Mouse (Mus musculus) liver, adult 2 months (tissue): ENCODE results near the gene Zfp423.

Experiments
- CTCF ChIP-seq: fragments of 200-500 bp; IDR thresholded peaks from 2 replicates; pipeline ENCODE4 v1.5.1; 2011; ENCODE audit warnings: low read depth, low read length, control low read depth
- POLR2A ChIP-seq: fragments of 200-500 bp; IDR thresholded peaks from 2 replicates; pipeline ENCODE4 v1.6.1; 2011; ENCODE audit warnings: low read length, control low read depth; ENCODE audit not compliant: insufficient read depth; ENCODE audit errors: extremely low read depth

DNA sequence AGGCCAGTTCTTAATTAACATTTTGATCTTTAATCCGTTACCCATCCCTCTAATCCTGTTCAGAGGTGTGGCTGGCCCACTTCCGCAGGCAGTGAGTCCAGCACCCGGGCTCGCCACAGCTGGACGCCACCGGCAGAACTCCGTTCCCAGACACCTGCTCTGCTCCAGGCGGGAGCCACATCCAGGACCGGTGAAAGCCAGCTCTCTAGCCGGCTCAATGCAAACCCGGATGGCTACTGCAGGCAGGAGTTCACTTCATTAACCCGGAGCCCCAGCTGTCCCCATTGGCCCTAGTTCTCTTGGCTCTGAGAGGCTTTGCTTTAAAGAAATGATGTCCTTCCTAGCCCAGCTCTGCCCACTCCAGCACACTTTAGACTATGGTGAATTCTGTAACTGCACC is 71.4 kb downstream of the Zfp423 start:
- TF ChIP-seq CTCF: no peak
- no peak for TF ChIP-seq POLR2A
